Mouse (Mus musculus) layer of hippocampus, adult 9-11 months (tissue): ENCODE results near the gene Xlr3c.
"Not testable (repeated sequence)": the region's sequence is repeated elsewhere in the genome, so short reads cannot be mapped to it uniquely, and the experiment has no call there.

Source experiments
- DNase-seq: peaks from one replicate; pipeline ENCODE4 v3.0.0; 2022

Xlr3c gene

DNA sequence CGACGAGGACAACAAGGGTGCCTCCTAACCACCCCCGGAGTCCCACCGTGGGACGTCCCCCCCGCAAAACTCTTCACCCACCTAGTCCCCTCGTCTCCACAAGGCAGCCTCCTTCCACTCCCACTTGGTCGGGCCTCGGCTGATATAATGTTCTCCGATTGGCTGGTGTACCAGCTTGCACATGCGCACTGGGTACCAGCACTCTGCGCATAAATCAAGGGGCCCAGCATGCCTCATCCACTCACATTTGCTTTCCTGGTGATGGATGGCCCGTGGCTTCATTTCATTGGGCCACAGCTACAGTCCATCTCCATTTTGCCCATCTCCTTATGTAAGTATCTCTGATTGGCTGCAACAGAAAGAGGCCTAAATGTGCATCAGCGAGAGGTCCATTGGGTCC, at the start of gene Xlr3c:
TSS of gene Xlr3c (minus strand) at position 121 of the 400 bp plus-strand sequence.
- DNase-seq = not testable (repeated sequence)

DNA sequence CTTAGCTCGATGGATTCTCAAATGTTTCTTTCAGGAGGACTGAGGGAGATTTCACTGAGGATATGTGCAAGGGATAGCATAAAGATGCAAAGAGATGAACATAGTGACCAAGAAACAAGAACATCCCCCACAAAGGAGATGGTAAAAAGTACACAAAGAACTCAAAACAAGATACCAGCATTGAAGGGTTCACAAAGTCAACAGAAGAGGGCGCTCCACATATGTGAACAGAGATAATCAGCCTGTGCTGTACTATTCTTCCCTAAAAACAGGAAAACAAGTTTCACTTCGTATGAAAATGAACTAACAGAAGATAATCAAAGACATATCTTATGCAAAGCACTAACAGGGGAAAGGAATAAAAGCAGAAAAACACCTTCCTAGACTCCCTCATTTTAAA, 47.3 kb upstream of the Xlr3c start:
- peak; percentile 3 for DNase-seq

DNA sequence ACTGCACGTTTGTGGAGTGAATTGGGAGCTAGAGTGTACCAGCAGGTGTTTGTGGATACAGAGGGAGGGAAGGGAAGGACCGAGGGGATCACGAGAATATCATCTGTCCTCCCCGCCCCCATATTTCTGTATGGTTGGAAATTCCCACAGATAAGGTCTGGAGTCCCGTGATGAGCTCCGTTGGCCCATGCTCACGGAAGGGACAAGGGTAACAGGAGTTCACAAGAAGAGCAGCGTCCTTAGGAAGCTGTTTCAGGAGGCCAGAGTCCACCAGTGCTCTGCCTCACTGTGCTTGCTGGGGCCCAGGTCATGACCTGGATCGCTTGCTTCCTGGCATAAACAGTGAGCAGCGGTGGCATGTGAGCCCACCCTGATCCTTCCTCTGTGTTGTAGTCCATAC, 30.6 kb upstream of the Xlr3c start:
- not testable (repeated sequence) for DNase-seq

DNA sequence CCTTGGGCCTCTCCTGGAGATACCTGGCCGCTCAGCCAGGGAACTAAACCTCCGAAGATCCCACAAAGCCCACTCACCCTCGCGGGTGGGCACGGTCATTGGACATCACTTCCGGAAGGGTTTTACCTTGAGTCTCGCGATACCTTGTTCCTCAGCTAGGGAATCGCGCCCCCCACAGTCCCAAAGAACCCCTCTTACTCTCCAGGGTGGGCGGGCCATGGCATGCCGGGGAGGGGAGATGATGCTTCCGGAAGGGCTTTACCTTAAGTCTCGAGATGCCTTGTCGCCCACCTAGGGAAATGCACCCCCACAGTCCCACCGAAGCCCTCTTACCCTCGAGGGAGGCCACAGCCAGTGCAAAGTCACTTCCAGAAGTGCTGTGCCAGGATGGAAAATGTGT, 27.7 kb upstream of the Xlr3c start, which contains the start of the genes Xlr5a and Xlr5c:
TSS of gene Xlr5a (minus strand) at position 101 of the 400 bp plus-strand sequence.
TSS of gene Xlr5c (minus strand) at position 101 of the 400 bp plus-strand sequence.
- not testable (repeated sequence) for DNase-seq

DNA sequence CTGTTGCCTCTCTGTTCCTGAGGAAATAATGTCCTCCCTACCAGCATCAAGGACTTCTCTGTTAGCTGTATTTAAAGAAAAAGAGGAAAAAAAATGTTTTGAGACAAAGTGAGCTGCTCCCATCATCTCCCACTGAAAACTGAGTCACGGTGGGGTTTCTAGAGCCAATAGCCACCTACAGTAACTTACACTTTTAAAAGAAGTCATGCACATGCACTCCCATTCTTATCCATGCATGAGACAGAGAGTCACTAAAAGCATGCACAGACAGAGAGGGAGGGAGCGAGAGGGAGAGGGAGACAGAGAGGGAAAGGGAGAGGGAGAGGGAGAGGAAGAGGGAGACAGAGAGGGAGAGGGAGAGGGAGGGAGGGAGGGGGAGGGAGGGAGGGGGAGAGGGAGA, 2.8 kb downstream of the Xlr3c start:
- not testable (repeated sequence) for DNase-seq

DNA sequence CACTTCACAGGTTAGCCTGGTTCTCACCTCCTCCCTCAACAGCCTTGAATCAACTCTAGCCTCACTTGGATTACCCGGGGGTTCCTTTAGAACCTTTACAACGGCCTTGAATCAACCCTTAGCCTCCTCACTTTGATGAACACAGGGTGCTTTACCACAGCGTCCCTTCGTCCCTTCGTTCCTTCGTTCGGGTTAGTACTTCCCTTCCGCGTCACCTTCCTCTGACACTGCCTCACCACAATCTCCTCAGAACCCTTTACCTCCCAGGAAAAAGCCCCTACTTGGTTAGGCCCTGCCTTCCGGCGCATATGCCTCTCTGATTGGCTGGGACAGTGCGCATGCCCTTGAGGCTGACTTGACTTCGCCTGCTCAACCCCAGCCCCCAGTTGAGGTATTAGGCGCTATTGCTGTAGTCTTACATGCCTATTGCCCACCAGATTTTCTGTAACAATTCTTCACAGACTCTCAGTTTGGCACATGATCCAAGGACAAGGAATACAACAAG, 22.3 kb downstream of the Xlr3c start, which contains the start of gene Xlr4c:
TSS of gene Xlr4c (minus strand) at position 310 of the 505 bp plus-strand sequence.
- not testable (repeated sequence) for DNase-seq

DNA sequence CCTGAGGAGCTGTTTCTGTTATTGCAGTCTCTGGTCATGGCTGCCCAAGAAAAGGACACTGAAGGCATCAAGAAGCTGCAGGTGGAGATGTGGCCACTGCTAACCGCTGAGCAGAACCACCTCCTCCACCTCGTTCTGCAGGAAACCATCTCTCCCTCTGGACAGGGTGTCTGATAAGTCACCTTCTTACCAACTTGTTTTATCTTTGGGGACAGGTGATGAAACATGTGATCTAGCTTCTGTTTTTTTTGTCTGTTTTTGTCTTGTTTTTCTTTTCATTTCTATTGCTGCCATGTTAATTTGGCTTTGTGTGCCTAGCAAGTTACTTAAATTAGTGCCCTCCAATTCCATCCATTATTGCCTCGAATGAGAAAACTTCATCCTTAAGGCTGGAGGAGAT, 35.9 kb downstream of the Xlr3c start:
- no peak for DNase-seq

DNA sequence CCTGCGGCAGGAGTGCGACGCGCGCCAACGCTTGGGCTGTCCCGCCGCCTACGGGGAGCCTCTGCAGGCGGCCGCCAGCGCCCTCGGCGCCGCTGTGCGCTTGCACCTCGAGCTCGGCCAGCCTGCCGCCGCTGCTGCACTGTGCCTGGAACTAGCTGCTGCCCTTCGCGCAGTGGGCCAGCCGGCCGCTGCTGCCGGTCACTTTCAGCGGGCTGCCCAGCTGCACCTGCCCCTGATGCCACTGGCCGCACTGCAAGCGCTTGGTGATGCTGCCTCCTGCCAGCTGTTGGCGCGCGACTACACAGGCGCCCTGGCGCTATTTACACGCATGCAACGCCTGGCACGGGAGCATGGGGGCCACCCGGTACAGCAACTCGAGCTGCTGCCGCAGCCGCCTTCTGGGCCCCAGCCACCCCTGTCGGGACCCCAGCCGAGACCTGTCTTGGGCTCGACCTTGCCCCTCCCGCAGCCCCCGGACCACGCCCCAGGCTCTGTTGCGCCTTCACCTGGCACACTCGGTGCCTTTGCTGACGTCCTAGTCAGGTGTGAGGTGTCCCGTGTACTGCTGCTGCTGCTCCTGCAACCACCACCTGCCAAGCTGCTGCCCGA, 36.5 kb downstream of the Xlr3c start:
- DNase-seq = peak; percentile 38

DNA sequence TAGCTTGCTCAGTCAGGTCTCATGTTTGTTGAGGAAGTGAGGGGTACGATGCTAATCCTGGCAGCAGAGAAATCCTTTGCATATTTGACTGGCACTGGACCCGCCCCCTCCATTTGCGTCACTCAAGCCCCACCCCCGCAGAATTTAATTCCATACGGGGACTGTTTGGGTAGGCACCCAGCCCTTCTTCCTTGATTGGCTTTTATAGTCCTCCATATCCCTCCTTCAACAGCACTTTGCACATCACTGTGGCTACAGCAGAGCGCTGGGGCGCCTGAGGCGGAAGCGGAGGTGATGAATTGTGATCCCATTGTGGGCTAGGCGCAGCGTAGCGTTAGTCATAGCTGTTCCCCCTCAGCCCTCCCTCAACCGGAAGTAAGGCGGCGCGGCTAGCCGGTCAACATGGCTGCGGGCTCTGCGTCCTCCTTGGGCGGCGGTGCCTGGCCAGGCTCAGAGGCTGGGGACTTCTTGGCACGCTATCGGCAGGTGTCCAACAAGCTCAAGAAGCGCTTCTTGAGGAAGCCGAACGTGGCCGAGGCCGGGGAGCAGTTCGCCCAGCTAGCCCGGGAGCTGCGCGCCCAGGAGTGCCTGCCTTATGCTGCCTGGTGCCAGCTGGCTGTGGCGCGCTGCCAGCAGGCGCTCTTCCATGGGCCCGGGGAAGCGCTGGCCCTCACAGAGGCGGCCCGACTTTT, 37.1 kb downstream of the Xlr3c start, which contains the start of gene F8a:
TSS of gene F8a (plus strand) at position 378 of the 692 bp plus-strand sequence.
- DNase-seq = peak; percentile 83

DNA sequence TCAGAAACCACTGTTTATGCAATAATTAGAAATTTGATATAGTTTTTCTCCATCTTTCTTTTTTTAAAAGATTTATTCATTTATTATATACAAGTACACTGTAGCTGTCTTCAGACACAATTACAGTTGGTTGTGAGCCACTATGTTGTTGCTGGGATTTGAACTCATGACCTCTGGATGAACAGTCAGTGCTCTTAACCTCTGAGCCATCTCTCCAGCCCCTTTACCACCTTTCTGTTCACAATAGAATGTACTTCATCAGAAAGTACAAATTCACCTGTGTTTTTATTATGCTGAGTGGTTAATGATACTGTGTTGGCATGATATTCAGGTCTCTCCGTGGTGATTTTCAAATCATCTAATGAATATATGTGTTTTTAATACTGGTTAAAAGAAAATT, 39.8 kb downstream of the Xlr3c start:
- no peak for DNase-seq

DNA sequence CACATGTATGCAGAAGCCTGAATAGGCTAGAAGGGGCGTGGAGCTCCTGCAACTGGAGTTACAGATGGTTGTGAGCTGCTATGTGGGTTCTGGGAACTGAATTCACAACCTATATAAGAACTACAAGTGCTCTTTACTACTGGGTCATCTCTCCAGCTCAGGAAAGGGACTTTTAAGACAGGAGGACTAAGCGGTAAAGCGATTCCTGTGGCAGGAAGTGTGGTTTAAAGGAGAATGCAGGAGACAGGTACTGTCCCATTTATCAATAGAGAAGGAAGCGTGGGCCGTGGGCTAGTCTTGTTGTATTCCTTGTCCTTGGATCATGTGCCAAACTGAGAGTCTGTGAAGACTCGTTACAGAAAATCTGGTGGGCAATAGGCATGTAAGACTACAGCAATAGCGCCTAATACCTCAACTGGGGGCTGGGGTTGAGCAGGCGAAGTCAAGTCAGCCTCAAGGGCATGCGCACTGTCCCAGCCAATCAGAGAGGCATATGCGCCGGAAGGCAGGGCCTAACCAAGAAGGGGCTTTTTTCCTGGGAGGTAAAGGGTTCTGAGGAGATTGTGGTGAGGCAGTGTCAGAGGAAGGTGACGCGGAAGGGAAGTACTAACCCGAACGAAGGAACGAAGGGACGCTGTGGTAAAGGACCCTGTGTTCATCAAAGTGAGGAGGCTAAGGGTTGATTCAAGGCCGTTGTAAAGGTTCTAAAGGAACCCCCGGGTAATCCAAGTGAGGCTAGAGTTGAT, 51.2 kb downstream of the Xlr3c start, which contains the start of gene Xlr4b:
TSS of gene Xlr4b (plus strand) at position 515 of the 746 bp plus-strand sequence.
- DNase-seq = not testable (repeated sequence)
